Mouse (Mus musculus): ENCODE measurements around the gene Rpl21.

- TF ChIP-seq CTCF (IDR thresholded peaks at IDR 0.05; ENCODE audit: low read depth) (no peak), EP300 (IDR thresholded peaks at IDR 0.05; ENCODE audit: low read depth) (no peak)
Measured at GRCm38 (mm10) chr5:146867246-146867945, 34.7 kb downstream of the Rpl21 start.
